ENCODE assay signal across 8 mouse cellular contexts in the genomic region with DNA sequence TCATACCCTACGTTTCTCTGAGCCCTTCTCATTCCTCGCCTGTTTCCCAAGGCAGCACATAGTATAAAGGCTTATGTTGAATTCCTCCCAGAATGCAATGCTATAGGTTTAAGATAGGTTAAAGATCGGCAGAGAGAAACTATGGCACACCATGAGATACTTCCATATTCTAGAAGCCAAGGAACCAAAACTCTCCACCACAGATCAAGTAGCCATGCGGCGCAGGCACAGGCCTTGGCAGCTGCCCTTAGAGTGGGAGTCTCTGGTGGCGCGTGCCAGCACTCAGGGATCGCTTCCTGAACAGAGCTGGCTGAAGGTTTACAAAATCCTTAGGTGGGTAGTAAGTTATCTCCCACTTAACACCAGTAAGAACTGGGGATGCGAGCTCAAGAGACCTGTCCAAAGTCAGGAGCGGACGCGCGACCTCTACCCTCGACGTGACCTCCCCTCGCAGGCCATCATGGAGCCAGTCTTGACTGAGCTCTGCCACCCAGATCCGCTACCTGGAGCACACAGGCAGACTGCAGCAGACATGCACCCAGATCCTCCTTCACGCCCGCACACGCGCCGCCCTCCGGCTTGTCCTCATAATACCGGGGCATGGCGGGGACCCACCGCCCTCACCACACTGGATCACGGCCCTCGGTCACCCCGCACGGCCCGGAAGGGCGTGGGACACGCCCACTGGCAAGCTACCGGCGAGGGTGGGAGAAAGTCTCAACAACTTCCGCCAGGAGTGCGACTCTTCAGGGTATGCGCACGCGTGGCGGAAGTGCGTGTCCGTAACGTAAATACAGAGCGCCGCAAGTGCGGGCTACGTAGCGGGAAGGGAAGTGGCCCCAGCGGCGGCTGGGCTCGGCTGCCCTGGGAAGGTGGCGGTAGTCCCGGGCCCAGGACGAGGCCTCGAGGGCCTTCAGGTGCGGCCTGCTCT. TPM values are rescaled to one million over a fixed set of nuclear protein-coding genes. Genes with fewer than 3 reads are reported as not detected.
A peak's percentile ranks its signal among the peaks of the same experiment; 100 is the strongest.
DNase-seq lines count a peak whose midpoint lies in the region; ATAC-seq lines count a peak whose summit lies in the region.

A gene (minus strand): TSS at position 738 of the 931 bp plus-strand sequence.
A gene (plus strand): TSS at position 774 of the 931 bp plus-strand sequence.

- ATAC-seq in intestine, embryonic 14.5 days (replicated peaks; ENCODE audit: low FRiP score, low TSS enrichment, low read depth) = peak; percentile 98

- no peaks in the 10 kb centered on the region for H3K9me3 ChIP-seq in intestine, embryonic 14.5 days (ENCODE audit: control insufficient read depth, low read length)

- peak; percentile 93 to 94 for DNase-seq in adrenal gland, adult 18-20 months (ENCODE audit: low spot score in 2 of 2)
- peak; percentile 98 for DNase-seq in embryo, embryonic 11 days
- peak; percentile 93 for DNase-seq in gastrocnemius, postnatal 25 days
- DNase-seq in intestine, embryonic 14.5 days (ENCODE audit: low spot score) = peak; percentile 90
- peak; percentile 94 for DNase-seq in left cerebral cortex, postnatal 14 days (ENCODE audit: low spot score in 2 of 2)
- DNase-seq in mesoderm, embryonic 11.5 days (ENCODE audit: low read depth, low spot score) = peak; percentile 96
- peak; percentile 92 to 94 for DNase-seq in right cerebral cortex, postnatal 36 days (ENCODE audit: low spot score in 2 of 2)
- DNase-seq in yolk sac, embryonic 10.5 days (ENCODE audit: low spot score) = peak; percentile 93

- H3K9ac ChIP-seq in intestine, embryonic 14.5 days (ENCODE audit: low read length) = peak within 1 kb of the TSS; percentile 88

- WGBS in intestine, embryonic 14.5 days = 2% methylated on average over 54 of the region's 57 CpGs

- no peaks in the 10 kb centered on the region for H3K27me3 ChIP-seq in intestine, embryonic 14.5 days (replicated peaks; ENCODE audit: control insufficient read depth, insufficient read depth, low read length)

- peaks cover 40% of the 10 kb centered on the region for H3K36me3 ChIP-seq in intestine, embryonic 14.5 days (ENCODE audit: control insufficient read depth, insufficient read depth, low read length)

- intact Hi-C loops in left cerebral cortex, postnatal 14 days (cut with DNase I) = no loop called here

- peak within 1 kb of the TSS; percentile 87 for H3K4me3 ChIP-seq in intestine, embryonic 14.5 days (ENCODE audit: low read depth, low read length)

- peak within 1 kb of the TSS; percentile 65 for H3K27ac ChIP-seq in intestine, embryonic 14.5 days (ENCODE audit: low read depth)

- peak within 1 kb of the TSS; percentile 96 for H3K4me2 ChIP-seq in intestine, embryonic 14.5 days (ENCODE audit: low read length)

- H3K4me1 ChIP-seq in intestine, embryonic 14.5 days (replicated peaks; ENCODE audit: control insufficient read depth, insufficient read depth, low read length) = peaks cover 19% of the 10 kb centered on the region

RNA-seq across cellular contexts. Expression of the first gene that starts in this region (rescaled TPM):
- total RNA-seq in adrenal gland, adult 18-20 months (2021) = 100 to 1,000 TPM; 121 to 134 TPM
- total RNA-seq in gastrocnemius, postnatal 25 days (2021) = 100 to 1,000 TPM in 1 of 2 experiments, 10 to 100 TPM in 1; 93.4 to 112 TPM
- 53.6 and 60.3 TPM in 2 replicates for polyA plus RNA-seq in intestine, embryonic 14.5 days (2014; fragmentation: Nextera tagmentation; extraction: Ambion mirVana)
- total RNA-seq in left cerebral cortex, postnatal 14 days (2021) = 10 to 100 TPM; 44.9 to 45.1 TPM

RNA-seq across cellular contexts. Expression of the second gene that starts in this region (rescaled TPM):
- 10 to 100 TPM; 61.0 to 72.3 TPM for total RNA-seq in adrenal gland, adult 18-20 months (2021)
- total RNA-seq in gastrocnemius, postnatal 25 days (2021) = 10 to 100 TPM; 13.8 to 17.4 TPM
- polyA plus RNA-seq in intestine, embryonic 14.5 days (2014; fragmentation: Nextera tagmentation; extraction: Ambion mirVana) = 133 and 149 TPM in 2 replicates
- total RNA-seq in left cerebral cortex, postnatal 14 days (2021) = 10 to 100 TPM; 60.1 to 61.2 TPM

Comparison
In these comparisons a context has a peak if more than half of its experiments do, and no peak if none do; other contexts are left out.
1. Peak in every context shown above with its lines: DNase-seq, ATAC-seq, H3K4me3 ChIP-seq and H3K27ac ChIP-seq.